In the genomic region with DNA sequence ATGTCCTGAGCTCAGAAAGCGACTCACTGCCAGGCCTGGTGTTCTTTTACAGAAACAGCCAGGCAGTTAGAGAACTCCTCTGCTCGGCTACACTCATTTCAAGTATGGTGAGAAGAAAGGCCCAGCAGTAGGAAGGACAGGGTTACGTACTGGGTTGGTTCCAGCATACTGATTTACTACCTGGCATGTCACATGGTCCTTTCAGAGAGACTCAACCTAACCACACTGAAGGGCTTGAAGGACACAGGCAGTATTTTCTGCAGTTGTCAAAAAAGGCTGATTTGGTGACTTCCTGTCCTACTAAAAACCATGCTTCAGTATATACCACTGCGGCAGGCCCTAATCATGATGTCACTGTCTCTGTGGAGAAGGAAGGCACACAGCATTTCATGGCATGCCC, we compare ENCODE assay signal across 22 mouse cellular contexts.
DNase-seq lines count a peak whose midpoint lies in the region; ATAC-seq lines count a peak whose summit lies in the region.
"Had no signal": no experiment of that assay in that cellular context is flagged by ENCODE, and none has a peak within 500 bp of the region (broad histone marks: within the 10 kb centered on the region; RNA-seq: fewer than 3 reads in every experiment).

No protein-coding gene starts in this region.

- H3K36me3 ChIP-seq in heart, embryonic 10.5 days = no peaks in the 10 kb centered on the region
- no peaks in the 10 kb centered on the region for H3K36me3 ChIP-seq in midbrain, embryonic 10.5 days
- H3K36me3 ChIP-seq: heart, embryonic 15.5 days; liver, embryonic 12.5 days; midbrain, embryonic 13.5 days had no signal

- H3K4me1 ChIP-seq in heart, embryonic 10.5 days = no peaks in the 10 kb centered on the region
- H3K4me1 ChIP-seq in midbrain, embryonic 10.5 days = peaks cover 16% of the 10 kb centered on the region
- H3K4me1 ChIP-seq: liver, embryonic 12.5 days had no signal

- WGBS in heart, embryonic 10.5 days = 75% methylated on average over 4 of the region's 4 CpGs
- WGBS in midbrain, embryonic 10.5 days = 80% methylated on average over 4 of the region's 4 CpGs

- peak; percentile 53 for DNase-seq in adrenal gland, adult 8-10 months
- DNase-seq in adrenal gland, postnatal 4 days (ENCODE audit: low spot score in 2 of 2) = no peak
- DNase-seq in heart, embryonic 10.5 days (ENCODE audit: low spot score) = peak; percentile 41
- DNase-seq in heart, adult 8-10 months (ENCODE audit: low spot score) = no peak
- DNase-seq in adrenal gland, postnatal 10 days = peak; percentile 43
- no peak for DNase-seq in midbrain, embryonic 10.5 days (ENCODE audit: low spot score)
- no peak for DNase-seq in left cerebral cortex, adult 9 months (ENCODE audit: low spot score in 2 of 2)
- DNase-seq: cerebellum, adult 2 months; cerebellum, postnatal 36 days; heart, adult 2 months; heart, postnatal 4 days; kidney, adult 8-10 months; left cerebral cortex, postnatal 4 days; lung, adult 18-20 months; lung, postnatal 14 days; thymus, adult 18-20 months; thymus, postnatal 36 days had no signal

- no peak overlapping the region for H3K4me3 ChIP-seq in heart, embryonic 10.5 days
- H3K4me3 ChIP-seq in midbrain, embryonic 10.5 days = no peak overlapping the region
- H3K4me3 ChIP-seq: heart, adult 2 months; heart, embryonic 15.5 days; hindbrain, embryonic 15.5 days; liver, embryonic 12.5 days; midbrain, embryonic 13.5 days had no signal

- peak; percentile 95 to 97 for ATAC-seq in hematopoietic stem cell, adult 5-6 weeks (replicated peaks in 1 of 2; ENCODE audit: insufficient read depth in 1 of 2, low FRiP score in 2 of 2, low TSS enrichment in 1 of 2, low read depth in 1 of 2, poor library complexity in 2 of 2, severe bottlenecking in 2 of 2)
- ATAC-seq: liver, embryonic 12.5 days; midbrain, embryonic 13.5 days had no signal

- H3K27ac ChIP-seq in heart, embryonic 10.5 days = no peak overlapping the region
- no peak overlapping the region for H3K27ac ChIP-seq in midbrain, embryonic 10.5 days (replicated peaks)
- H3K27ac ChIP-seq: heart, adult 2 months; heart, embryonic 15.5 days; hindbrain, embryonic 15.5 days; liver, embryonic 12.5 days; midbrain, embryonic 13.5 days had no signal

- no peaks in the 10 kb centered on the region for H3K27me3 ChIP-seq in heart, embryonic 10.5 days (ENCODE audit: insufficient read depth, poor library complexity, severe bottlenecking)
- H3K27me3 ChIP-seq in midbrain, embryonic 10.5 days (ENCODE audit: low read depth, poor library complexity, severe bottlenecking) = no peaks in the 10 kb centered on the region
- H3K27me3 ChIP-seq: heart, embryonic 15.5 days; hindbrain, embryonic 15.5 days; liver, embryonic 12.5 days; midbrain, embryonic 13.5 days had no signal

- H3K9me3 ChIP-seq in heart, embryonic 10.5 days = no peaks in the 10 kb centered on the region
- no peaks in the 10 kb centered on the region for H3K9me3 ChIP-seq in midbrain, embryonic 10.5 days (replicated peaks)
- H3K9me3 ChIP-seq: heart, embryonic 15.5 days; hindbrain, embryonic 15.5 days; liver, embryonic 12.5 days; midbrain, embryonic 13.5 days had no signal

Comparison
In these comparisons a context has a peak if more than half of its experiments do, and no peak if none do; other contexts are left out.
1. DNase-seq: peak in adrenal gland, adult 8-10 months (single experiment), heart, embryonic 10.5 days (single experiment) and adrenal gland, postnatal 10 days (single experiment); none in adrenal gland, postnatal 4 days (0 of 2), heart, adult 8-10 months (single experiment), midbrain, embryonic 10.5 days (single experiment) and left cerebral cortex, adult 9 months (0 of 2).